Mouse (Mus musculus) thymus, postnatal 0 days (tissue): ENCODE data around the gene Cltb. TPM values are rescaled to one million over a fixed set of nuclear protein-coding genes. Genes with fewer than 3 reads are reported as not detected.

Source experiments
- DNase-seq: peaks from one replicate; pipeline ENCODE4 v3.0.0-alpha.2; 2015; ENCODE audit warnings: low spot score
- microRNA-seq: library from miRNA; unstranded; fragments of <30 nt; microRNA quantifications from one replicate; pipeline ENCODE4, GENCODE M21; 2016; ENCODE audit warnings: borderline number of aligned reads
- polyA plus RNA-seq: library from polyadenylated mRNA; unstranded; fragments of >200 nt; fragmentation: Nextera tagmentation; extraction: Ambion mirVana; gene quantifications from 2 replicates; pipeline ENCODE4 v1.2.1, GENCODE M21; 2015

The Cltb gene
- polyA plus RNA-seq, 1 experiment from 2014 or later = 57.0 TPM

DNA sequence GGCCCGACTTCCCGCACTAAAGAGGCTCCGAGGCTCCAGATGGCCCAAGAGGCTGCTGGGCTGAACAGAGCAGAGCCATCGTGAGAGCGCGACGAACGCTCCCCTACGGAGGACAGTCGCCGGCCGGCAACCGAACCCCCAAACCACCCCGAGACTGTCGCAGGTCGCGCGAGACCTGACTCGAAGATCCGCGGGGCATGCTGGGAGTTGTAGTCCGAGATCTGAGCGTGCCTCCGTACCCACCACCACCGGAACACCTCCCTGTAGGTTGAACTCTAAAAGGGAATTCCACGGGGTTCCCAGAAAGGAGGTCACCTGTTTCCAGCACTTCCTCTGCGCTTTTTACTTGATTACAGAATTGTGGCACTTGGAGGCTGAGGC is 46.0 kb downstream of the Cltb start, which contains the start of gene 4833439L19Rik:
TSS of gene 4833439L19Rik (minus strand) at position 235 of the 381 bp plus-strand sequence.
- peak; percentile 96 for DNase-seq

DNA sequence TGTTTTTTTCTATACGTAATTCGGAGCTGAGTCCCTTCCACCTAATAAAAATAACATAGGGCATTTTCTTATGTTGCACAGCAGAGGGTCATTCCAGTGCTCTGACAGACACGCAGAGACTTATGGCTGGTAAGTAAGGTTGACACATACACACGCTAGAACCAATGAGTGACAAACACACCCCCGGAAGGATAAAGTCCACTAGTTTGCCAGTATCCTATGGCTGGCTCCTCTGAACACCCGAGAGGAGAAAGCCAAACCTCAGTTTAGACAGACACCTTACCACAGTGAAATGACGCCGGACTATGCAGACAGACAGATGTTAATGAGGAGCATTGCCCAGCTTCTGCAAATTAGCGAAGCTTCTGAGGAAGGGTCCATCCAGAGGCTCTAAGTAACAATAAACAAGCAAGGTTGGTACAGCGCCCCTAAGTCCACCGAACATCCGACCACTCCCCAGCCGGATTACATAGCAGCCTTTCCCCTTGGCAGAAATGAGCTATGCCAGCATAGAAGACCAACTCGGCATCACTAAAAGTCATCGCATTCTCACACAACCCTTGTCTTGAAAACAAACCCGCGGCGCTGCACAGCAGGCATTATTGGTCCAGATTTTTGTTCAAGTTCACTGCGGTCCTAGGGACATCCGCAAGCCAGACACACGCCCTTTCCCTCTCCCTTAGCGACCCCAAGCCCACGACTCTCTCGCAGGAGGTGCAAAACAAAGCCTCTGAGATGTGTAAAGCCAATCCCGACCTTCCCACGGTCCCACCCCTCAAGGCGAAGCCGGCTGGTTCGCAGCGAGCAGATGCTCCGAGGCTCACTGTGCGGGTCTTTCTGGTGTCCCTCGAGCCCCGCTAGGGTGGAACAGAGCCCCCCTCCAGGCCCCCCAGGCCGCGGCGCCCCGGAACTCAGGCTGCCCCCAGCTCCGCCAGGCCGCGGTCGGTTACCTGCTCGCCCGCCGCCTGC is 46.6 kb downstream of the Cltb start:
- DNase-seq = no peak

DNA sequence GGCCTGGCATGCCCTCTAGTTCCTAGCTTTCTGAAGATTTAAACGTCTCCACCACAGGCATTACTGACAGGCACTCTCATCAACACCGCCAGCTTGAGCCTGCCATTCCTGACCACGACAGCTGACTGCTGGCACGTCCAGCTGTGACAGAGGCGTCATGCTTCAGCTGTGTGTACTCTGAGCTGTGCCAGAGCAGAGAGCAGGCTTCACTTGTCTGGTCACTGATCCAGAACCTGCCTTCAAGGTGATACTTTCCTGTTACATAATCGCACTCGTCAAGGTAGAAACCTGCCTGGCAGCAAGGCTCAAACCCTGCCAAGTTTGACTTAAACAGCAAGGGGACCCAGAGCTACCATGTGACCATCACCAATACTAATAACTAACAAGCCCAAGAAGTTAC is 48.6 kb downstream of the Cltb start:
- DNase-seq = no peak

DNA sequence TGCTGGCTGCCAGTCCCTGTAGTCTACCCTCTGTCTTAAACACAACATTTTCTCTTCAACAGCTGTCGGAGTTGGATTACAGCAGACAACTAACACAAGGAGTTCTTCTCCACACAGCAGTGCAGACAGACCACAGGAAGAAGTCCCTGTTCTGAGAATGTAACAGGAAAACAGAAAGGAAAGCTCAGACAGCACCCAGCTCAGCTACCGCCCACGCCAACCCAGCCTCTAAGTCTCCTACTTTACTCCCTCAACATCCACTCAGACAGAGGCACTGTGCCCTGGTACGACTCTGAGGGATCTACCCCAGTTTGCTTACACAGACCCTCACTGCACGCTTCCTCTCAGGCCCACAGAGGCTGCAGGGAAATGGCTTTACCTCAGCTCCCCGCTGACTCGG is 50.5 kb downstream of the Cltb start:
- DNase-seq = no peak

DNA sequence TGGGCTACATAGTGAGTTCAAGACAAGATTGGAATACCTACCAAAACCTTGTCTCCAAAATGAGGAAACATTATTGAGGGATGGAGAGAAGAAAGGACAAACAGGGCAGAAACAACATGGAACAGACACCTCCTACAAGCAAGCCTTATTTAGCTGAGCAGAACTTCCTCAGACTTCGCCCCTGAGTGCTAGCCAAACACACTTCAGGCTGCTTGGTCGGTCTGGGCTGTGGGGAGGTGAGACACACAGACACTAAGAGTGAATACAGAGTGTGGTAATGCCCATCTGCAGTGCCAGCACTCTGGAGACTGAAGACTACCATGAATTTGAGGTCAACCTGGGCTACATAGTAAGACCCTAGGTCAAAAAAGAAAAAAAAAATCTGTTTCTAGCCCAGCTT is 51.5 kb downstream of the Cltb start:
- DNase-seq = no peak

DNA sequence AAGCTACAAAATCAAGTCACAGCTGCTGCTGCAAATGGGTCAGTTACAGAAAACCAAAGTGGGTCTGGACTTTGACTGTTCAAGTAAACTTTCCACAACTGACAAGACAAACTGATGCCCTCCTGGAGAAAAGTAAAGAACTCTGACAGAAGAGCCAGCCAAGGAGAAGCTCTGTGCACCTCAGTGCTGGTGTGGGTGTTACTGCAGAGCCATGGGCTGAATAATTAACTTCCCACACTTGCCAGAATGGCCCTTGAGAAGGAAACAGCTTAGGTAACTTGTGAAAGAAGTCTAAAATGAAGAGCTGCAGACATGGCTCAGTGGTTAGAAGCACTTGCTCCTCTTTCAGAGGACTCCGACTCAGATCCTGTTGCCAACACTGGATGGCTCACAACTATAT is 53.5 kb downstream of the Cltb start:
- DNase-seq = no peak

DNA sequence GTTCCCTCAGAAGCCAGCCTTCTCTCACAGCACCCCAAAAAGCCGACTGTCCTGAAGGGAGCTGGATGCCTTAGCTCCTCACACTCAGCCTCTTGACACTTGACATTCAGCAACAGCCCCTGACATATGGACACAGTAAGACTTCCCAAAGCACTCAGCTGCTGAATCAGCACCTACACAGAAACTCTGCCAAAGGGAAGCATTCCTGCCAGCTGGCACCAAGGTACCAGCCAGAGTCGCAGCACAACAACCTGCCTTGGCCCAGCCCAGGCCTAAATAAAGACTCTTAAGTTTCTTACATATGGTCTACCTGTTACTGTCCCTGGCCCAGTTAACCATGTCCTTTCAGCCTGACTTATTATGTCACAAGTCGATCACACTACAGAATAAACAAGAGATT is 54.3 kb downstream of the Cltb start:
- DNase-seq = no peak

DNA sequence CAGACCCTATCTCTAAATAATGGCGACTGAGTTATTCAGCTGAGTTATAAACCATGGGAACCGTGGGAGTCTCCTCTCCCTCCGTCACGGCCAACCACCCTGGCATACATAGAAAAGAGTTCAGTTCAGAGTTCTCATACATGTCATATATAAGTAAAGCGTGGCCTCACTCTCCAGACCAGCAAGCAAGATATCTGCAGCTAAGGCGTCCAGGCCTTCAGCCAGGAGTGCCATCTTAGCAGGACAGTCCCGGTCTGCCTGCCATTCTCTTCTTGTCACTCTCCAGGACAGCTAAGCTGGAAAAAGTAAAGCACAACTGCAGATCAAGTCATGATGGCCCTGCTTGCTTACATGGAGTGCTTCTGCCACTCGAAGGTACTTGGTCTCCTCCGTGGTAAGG is 55.0 kb downstream of the Cltb start:
- DNase-seq = no peak

DNA sequence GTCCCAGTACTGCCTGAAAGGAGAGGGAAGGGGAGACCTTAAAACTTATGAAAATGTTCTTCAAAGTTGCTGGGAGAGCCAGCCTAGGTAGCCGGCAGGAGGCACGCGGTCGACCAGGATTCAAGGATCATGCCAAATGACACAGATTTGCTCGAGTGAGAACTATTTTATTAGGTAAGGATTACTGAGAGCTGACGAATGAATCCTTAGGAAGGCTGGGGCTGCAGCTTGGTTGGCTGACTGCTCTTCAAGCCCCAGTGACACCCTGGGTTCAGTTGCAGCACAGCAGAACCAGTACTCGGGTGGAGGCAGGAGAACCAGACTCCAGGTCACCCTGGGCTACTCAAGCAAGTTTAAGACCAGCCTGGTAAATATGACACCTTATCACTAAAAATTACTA is 63.1 kb downstream of the Cltb start:
- DNase-seq = no peak

Small RNA genes lying within 50 kb of the gene (microRNA-seq; reads per million reads assigned to microRNA genes)
- gene Gm24195 = not detected

Other genes starting within 250 kb of the Cltb start
- 0.49 and 0.50 TPM in 2 replicates for gene Cplx2, start 240.0 kb downstream of the Cltb start, polyA plus RNA-seq
- 90.2 and 91.4 TPM in 2 replicates for gene Thoc3, start 142.5 kb downstream of the Cltb start, polyA plus RNA-seq
- gene Simc1, start 107.6 kb downstream of the Cltb start, polyA plus RNA-seq = 4.3 and 4.9 TPM in 2 replicates
- 69.8 and 76.4 TPM in 2 replicates for gene 4833439L19Rik, start 45.9 kb downstream of the Cltb start, polyA plus RNA-seq
- 7.0 and 8.3 TPM in 2 replicates for gene Arl10, start 36.3 kb downstream of the Cltb start, polyA plus RNA-seq
- gene Nop16, start 21.3 kb downstream of the Cltb start, polyA plus RNA-seq = 64.8 and 72.4 TPM in 2 replicates
- 250 and 258 TPM in 2 replicates for gene Higd2a, start 21.1 kb downstream of the Cltb start, polyA plus RNA-seq
- gene Faf2, start 10.4 kb upstream of the Cltb start, polyA plus RNA-seq = 52.6 and 52.8 TPM in 2 replicates
- 73.0 and 83.5 TPM in 2 replicates for gene Rnf44, start 82.6 kb upstream of the Cltb start, polyA plus RNA-seq
- 0.14 and 0.22 TPM in 2 replicates for gene Cdhr2, start 90.1 kb upstream of the Cltb start, polyA plus RNA-seq
- gene Gprin1, start 138.5 kb upstream of the Cltb start, polyA plus RNA-seq = 0.77 and 1.0 TPM in 2 replicates
- 0.31 TPM in 1 of 2 replicates, not detected in the other for gene Sncb, start 155.3 kb upstream of the Cltb start, polyA plus RNA-seq
- gene Eif4e1b, start 172.7 kb upstream of the Cltb start, polyA plus RNA-seq = not detected in 2 replicates
- 4.4 and 5.0 TPM in 2 replicates for gene Tspan17, start 178.0 kb upstream of the Cltb start, polyA plus RNA-seq